Mouse (Mus musculus) lung, postnatal 0 days (tissue): ENCODE data around the gene Sec62. TPM values are rescaled to one million over a fixed set of nuclear protein-coding genes. Genes with fewer than 3 reads are reported as not detected.
"Not testable (repeated sequence)": the region's sequence is repeated elsewhere in the genome, so short reads cannot be mapped to it uniquely, and the experiment has no call there.

Experiments
- ATAC-seq: fragments of 200-750 bp; cut with Nextera tagmentation; 2 replicates; pipeline ENCODE4 v1.8.0; 2017; ENCODE audit warnings: moderate library complexity
- DNase-seq: peaks from one replicate; pipeline ENCODE4 v3.0.0-alpha.2; 2016; ENCODE audit warnings: low spot score
- H3K27ac ChIP-seq: fragments of 300-500 bp; sonication (generic); 2 replicates; pipeline ENCODE4 v1.5.1; 2014; ENCODE audit warnings: antibody characterized with exemption, mild to moderate bottlenecking, low read length, mixed read lengths
- H3K27me3 ChIP-seq: fragments of 300-500 bp; sonication (generic); replicated peaks from 2 replicates; pipeline ENCODE4 v1.6.1; 2014; ENCODE audit warnings: low read length, mixed read lengths; ENCODE audit not compliant: insufficient read depth
- H3K36me3 ChIP-seq: fragments of 300-500 bp; sonication (generic); 2 replicates; pipeline ENCODE4 v1.6.1; 2014; ENCODE audit warnings: low read length, mixed read lengths; ENCODE audit not compliant: insufficient read depth
- H3K4me1 ChIP-seq: fragments of 300-500 bp; sonication (generic); 2 replicates; pipeline ENCODE4 v1.6.1; 2014; ENCODE audit warnings: antibody characterized with exemption, low read depth, low read length, mixed read lengths; ENCODE audit not compliant: insufficient read depth
- H3K4me2 ChIP-seq: fragments of 300-500 bp; sonication (generic); replicated peaks from 2 replicates; pipeline ENCODE4 v1.6.1; 2014; ENCODE audit warnings: low read depth, mild to moderate bottlenecking, low read length, moderate library complexity, mixed read lengths
- H3K4me3 ChIP-seq: fragments of 300-500 bp; sonication (generic); 2 replicates; pipeline ENCODE4 v1.5.1; 2014; ENCODE audit warnings: low read depth, low read length
- H3K9ac ChIP-seq: fragments of 300-500 bp; sonication (generic); replicated peaks from 2 replicates; pipeline ENCODE4 v1.6.1; 2014; ENCODE audit warnings: low read depth, mild to moderate bottlenecking
- H3K9me3 ChIP-seq: fragments of 300-500 bp; sonication (generic); 2 replicates; pipeline ENCODE4 v1.6.1; 2016; ENCODE audit warnings: low read length, mixed read lengths
- CTCF ChIP-seq: IDR thresholded peaks from 2 replicates; pipeline ENCODE4 v1.5.1; 2016; ENCODE audit warnings: antibody characterized with exemption, mild to moderate bottlenecking
- EP300 ChIP-seq: IDR thresholded peaks from 2 replicates; pipeline ENCODE4 v1.6.1; 2016; ENCODE audit warnings: antibody characterized with exemption, mild to moderate bottlenecking, control low read depth
- WGBS: fragments of 180-500 bp; shearing (Covaris S2); extraction: QIAGEN DNeasy Blood & Tissue Kit; methylation state at CpG from one replicate; pipeline ENCODE4 v1.1.7; 2014; 5-methylcytosine and 5-hydroxymethylcytosine counted together
- polyA plus RNA-seq: library from polyadenylated mRNA; unstranded; fragments of >200 nt; fragmentation: Nextera tagmentation; extraction: Ambion mirVana; gene quantifications from 2 replicates; pipeline ENCODE4 v1.2.1, GENCODE M21; 2015

Gene Sec62
- polyA plus RNA-seq, 1 experiment from 2014 or later: 145 TPM

DNA sequence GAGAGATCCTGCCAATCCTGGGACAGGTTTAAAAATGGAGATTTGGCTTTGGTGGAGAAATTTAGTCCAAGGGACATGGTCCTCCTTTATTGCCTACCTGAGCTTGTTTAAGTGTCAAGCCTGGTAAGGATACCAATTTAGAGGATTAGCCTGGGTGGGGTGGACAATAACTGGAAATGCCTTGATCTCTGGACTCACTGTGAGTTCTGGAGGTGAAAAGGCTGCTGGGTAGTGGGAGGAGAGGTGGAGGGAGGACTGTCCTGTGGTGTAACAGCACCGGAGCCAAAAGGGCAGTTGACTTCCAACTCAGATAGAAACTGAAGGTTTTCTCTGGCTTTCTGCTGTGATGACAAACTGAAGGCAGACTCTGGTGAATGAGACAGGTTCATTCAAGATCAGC lies 54.7 kb downstream of the Sec62 start:
- H3K4me1 ChIP-seq: no peaks in the 10 kb centered on the region
- H3K9me3 ChIP-seq: no peaks in the 10 kb centered on the region
- H3K36me3 ChIP-seq: no peaks in the 10 kb centered on the region
- ATAC-seq: no peak
- H3K4me2 ChIP-seq: no peak overlapping the region
- WGBS: 58% methylated on average over 1 of the region's 1 CpGs
- no peak overlapping the region for H3K27ac ChIP-seq
- DNase-seq: no peak
- H3K9ac ChIP-seq: no peak overlapping the region
- H3K27me3 ChIP-seq: no peaks in the 10 kb centered on the region
- H3K4me3 ChIP-seq: no peak overlapping the region
- no peak for TF ChIP-seq CTCF
- no peak for TF ChIP-seq EP300

- H3K4me2 ChIP-seq: no peak overlapping the region
- H3K9ac ChIP-seq: no peak overlapping the region
- H3K36me3 ChIP-seq: no peaks in the 10 kb centered on the region
- TF ChIP-seq CTCF (no peak), EP300 (no peak)
- H3K4me3 ChIP-seq: no peak overlapping the region
- H3K4me1 ChIP-seq: no peaks in the 10 kb centered on the region; the same call in 1 of the 2 replicates
- no peak overlapping the region for H3K27ac ChIP-seq
- no peaks in the 10 kb centered on the region for H3K27me3 ChIP-seq
- ATAC-seq: no peak
- no peaks in the 10 kb centered on the region for H3K9me3 ChIP-seq
- WGBS: 65% methylated on average over 6 of the region's 6 CpGs
- no peak for DNase-seq
Observed at GRCm38 (mm10) chr3:30851422-30851821, 58.7 kb downstream of the Sec62 start.

DNA sequence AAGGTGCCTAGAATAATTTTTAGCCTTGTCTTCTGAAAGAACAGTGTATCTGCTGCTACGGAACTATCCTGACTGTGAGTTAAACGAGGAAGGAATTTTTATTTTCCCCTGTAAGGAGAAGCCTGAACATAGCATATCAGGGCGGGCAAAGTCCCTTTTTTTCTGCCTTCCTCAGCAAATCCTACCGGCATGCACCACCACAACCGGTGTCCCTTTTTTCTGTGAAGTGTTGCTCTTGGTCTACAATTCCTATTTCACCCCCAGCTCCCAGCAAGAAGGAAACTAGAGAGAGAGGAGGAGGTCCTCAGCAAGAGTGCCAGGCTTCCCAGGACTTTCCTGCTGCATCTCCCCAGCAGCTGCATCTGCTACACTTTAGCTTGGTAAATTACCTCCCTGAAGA lies 60.9 kb downstream of the Sec62 start:
- no peak for TF ChIP-seq EP300
- TF ChIP-seq CTCF: no peak
- Histone ChIP-seq H3K9me3 (no peaks in the 10 kb centered on the region), H3K27ac (no peak overlapping the region), H3K36me3 (no peaks in the 10 kb centered on the region), H3K4me2 (no peak overlapping the region), H3K4me1 (no peaks in the 10 kb centered on the region; the same call in 1 of the 2 replicates), H3K9ac (no peak overlapping the region), H3K27me3 (no peaks in the 10 kb centered on the region), H3K4me3 (no peak overlapping the region)
- 87% methylated on average over 5 of the region's 5 CpGs for WGBS
- DNase-seq: no peak
- ATAC-seq: no peak

DNA sequence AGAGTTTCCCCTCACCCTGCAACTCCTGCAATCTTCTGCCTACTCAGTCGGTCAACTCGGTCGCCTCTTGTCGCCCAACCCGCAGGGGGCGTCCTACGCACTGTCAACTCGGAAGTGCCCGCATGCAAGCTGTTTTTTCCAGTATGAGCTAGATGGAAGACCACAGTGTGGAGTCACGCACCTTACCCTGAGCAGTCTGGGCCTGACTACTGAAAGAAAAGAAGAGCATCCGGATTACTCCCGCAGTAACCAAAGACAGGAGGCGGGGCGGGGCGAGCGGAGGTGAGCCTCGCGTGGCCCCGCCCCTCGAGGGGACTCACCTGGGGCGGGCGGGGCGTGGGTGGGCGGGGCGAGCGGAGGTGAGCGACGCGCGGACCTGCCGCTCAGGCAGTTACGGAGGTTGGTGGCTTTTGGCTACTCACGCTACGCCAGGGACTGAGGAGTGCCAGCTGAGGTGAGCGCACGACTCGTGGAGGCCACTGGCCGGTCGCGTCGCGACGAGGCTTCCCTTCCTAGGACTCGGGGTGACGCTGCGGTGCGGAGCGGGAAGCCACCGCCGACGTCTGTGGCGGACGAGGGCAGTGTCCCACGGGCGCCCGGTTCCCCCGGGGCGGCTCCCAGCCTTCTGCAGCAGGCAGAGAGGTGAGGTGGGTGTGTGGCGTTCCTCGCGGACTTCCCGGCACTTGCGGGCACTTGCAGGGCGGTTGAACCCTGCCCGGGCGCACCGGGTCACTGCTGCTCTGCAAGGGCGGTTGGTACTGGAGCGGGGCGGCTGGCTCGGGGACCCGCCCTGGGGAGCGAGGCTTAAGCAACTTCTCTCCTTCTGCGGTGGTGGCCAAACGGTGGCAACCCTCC lies 63.2 kb downstream of the Sec62 start, which contains the start of gene Gpr160:
Gpr160 (plus strand) TSS at position 347 of the 855 bp plus-strand sequence.
- ATAC-seq (peak; percentile 96), DNase-seq (peak; percentile 86)
- no peaks in the 10 kb centered on the region; the same call in 1 of the 2 replicates for H3K4me1 ChIP-seq
- peak; percentile 74 for TF ChIP-seq CTCF
- TF ChIP-seq EP300: no peak
- WGBS: 2% methylated on average over 56 of the region's 75 CpGs
- peak within 1 kb of the TSS; percentile 95 for H3K4me2 ChIP-seq
- H3K36me3 ChIP-seq: no peaks in the 10 kb centered on the region
- H3K27me3 ChIP-seq: no peaks in the 10 kb centered on the region
- H3K9ac ChIP-seq: peak within 1 kb of the TSS; percentile 55
- H3K9me3 ChIP-seq: no peaks in the 10 kb centered on the region
- peak within 1 kb of the TSS; percentile 55 for H3K4me3 ChIP-seq
- H3K27ac ChIP-seq: peak within 1 kb of the TSS; percentile 68

DNA sequence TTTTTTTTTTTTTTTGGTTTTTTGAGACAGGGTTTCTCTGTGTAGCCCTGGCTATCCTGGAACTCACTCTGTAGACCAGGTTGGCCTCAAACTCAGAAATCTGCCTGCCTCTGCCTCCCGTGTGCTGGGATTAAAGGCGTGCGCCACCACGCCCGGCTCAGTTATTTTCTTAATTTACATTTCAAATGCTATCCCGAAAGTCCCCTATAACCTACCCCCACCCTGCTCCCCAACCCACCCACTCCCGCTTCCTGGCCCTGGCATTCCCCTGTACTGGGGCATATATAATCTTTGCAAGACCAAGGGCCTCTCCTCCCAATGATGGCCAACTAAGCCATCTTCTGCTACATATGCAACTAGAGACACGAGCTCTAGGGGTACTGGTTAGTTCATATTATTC lies 66.9 kb downstream of the Sec62 start:
- DNase-seq, H3K4me1 ChIP-seq, ATAC-seq, H3K9me3 ChIP-seq, H3K4me2 ChIP-seq, H3K9ac ChIP-seq, H3K36me3 ChIP-seq, H3K27me3 ChIP-seq, H3K4me3 ChIP-seq, H3K27ac ChIP-seq: not testable (repeated sequence)
- 92% methylated on average over 8 of the region's 8 CpGs for WGBS

- Histone ChIP-seq H3K4me1 (no peaks in the 10 kb centered on the region; the same call in 1 of the 2 replicates), H3K36me3 (no peaks in the 10 kb centered on the region), H3K27me3 (no peaks in the 10 kb centered on the region), H3K9me3 (no peaks in the 10 kb centered on the region), H3K4me2 (no peak overlapping the region), H3K9ac (no peak overlapping the region), H3K4me3 (no peak overlapping the region), H3K27ac (no peak overlapping the region)
- ATAC-seq: no peak
- WGBS: 73% methylated on average over 4 of the region's 4 CpGs
- no peak for DNase-seq
- TF ChIP-seq EP300: no peak
- TF ChIP-seq CTCF: no peak
Observed at GRCm38 (mm10) chr3:30860705-30861104, 68.0 kb downstream of the Sec62 start.
